Mouse (Mus musculus): ENCODE data around the gene Slc26a3. TPM values are rescaled to one million over a fixed set of nuclear protein-coding genes. Genes with fewer than 3 reads are reported as not detected.

Gene Slc26a3
- polyA plus RNA-seq, 1 experiment from 2014 or later = 61.6 TPM

DNA sequence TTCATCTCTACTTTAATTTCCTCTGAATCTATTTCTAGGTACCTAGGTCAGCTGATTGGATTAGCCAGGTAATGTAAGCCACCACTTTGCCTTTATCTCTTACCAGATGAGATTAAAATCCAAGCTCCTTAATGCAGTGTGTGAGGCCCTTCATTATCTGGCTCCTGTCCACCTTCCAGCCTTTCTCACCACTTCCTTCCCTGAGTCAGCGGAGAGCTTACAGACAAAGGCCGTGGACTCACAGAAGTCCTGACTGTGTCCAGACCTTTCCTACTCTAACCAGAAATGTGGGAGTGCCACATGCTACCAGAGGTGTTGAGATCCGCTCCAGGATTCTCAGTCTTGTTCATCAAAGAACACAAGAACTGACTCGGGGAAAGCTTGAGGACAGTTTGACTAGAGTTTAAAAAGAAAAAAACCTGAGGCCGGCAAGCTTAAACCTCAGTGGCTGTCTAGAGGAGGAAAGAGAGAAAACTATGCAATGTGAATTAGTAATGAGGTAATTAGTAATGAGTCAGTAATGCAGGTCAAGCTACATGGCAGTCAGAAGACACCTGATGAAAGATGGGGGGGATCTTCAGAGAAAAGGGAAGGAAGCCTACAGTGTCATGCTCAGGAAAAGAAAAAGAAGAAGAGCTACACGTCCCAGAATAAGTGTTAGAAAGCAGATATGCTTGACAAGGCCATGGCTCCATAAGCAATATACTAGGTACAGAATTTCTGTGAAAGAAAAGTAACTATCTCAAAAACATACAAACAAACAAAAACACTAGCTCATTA is 123.2 kb downstream of the Slc26a3 start:
- no peaks in the 10 kb centered on the region for H3K36me3 ChIP-seq (ENCODE audit: control insufficient read depth, insufficient read depth)
- H3K9me3 ChIP-seq (ENCODE audit: control insufficient read depth) = no peaks in the 10 kb centered on the region
- no peak overlapping the region for H3K27ac ChIP-seq (ENCODE audit: low read depth, low read length)
- H3K4me3 ChIP-seq (ENCODE audit: low read depth, low read length) = no peak overlapping the region
- H3K4me1 ChIP-seq (replicated peaks; ENCODE audit: control insufficient read depth, insufficient read depth, low read length) = no peaks in the 10 kb centered on the region
- no peak for ATAC-seq
- no peak overlapping the region for H3K4me2 ChIP-seq (replicated peaks; ENCODE audit: low read depth)
- H3K9ac ChIP-seq (ENCODE audit: low read depth, low read length) = no peak overlapping the region
- H3K27me3 ChIP-seq (replicated peaks; ENCODE audit: control insufficient read depth, insufficient read depth, low read length) = no peaks in the 10 kb centered on the region
- whole genome bisulfite sequencing = 64% methylated on average over 6 of the region's 6 CpGs
- no peak for TF ChIP-seq CTCF (IDR thresholded peaks at IDR 0.05; ENCODE audit: low read depth)

DNA sequence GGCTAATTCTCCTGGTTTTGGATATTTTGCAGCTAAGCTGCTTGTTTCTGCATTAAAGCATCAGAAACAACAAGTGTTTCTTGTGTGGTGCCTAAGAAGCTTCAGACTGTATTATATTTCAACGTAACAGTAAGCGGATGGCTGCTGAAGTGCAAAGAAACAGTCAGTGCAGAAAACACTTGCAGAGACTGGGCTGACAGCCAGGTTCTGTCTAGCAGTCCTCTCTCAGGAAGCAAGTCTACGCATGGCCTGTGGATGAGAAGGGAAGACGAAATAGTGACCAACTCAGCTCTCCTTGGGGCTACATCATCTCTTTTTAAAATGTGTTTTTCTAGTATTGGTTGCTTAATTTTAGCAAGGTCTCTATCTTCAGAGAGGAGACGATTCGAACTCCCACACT is 129.4 kb downstream of the Slc26a3 start:
- Histone ChIP-seq H3K4me1 (replicated peaks; ENCODE audit: control insufficient read depth, insufficient read depth, low read length) (no peaks in the 10 kb centered on the region), H3K9me3 (ENCODE audit: control insufficient read depth) (no peaks in the 10 kb centered on the region), H3K27ac (ENCODE audit: low read depth, low read length) (no peak overlapping the region), H3K9ac (ENCODE audit: low read depth, low read length) (no peak overlapping the region), H3K36me3 (ENCODE audit: control insufficient read depth, insufficient read depth) (no peaks in the 10 kb centered on the region), H3K27me3 (replicated peaks; ENCODE audit: control insufficient read depth, insufficient read depth, low read length) (no peaks in the 10 kb centered on the region), H3K4me3 (ENCODE audit: low read depth, low read length) (no peak overlapping the region), H3K4me2 (replicated peaks; ENCODE audit: low read depth) (no peak overlapping the region)
- 70% methylated on average over 6 of the region's 6 CpGs for WGBS
- no peak for ATAC-seq
- TF ChIP-seq CTCF (IDR thresholded peaks at IDR 0.05; ENCODE audit: low read depth) = no peak

DNA sequence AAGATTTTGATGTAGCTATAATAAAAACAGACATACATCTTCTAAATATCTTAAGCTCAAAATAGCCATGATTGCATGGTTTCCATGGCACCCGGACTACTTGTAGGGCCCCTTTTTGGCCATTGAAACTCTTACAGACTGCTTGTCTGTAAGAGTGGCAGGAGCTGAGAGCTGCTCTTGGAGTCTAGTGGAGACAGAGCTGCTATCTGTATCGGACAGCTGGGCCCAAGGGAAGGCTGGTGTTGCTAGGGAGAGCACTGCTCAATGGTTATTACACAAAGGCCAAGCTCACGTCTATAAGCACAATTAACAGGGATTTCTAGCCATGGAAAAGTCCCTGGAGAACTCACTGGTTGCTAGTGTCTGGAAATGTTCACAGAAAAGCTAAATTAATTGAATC is 130.7 kb downstream of the Slc26a3 start:
- ATAC-seq = no peak
- Histone ChIP-seq H3K4me1 (replicated peaks; ENCODE audit: control insufficient read depth, insufficient read depth, low read length) (no peaks in the 10 kb centered on the region), H3K9ac (ENCODE audit: low read depth, low read length) (no peak overlapping the region), H3K27ac (ENCODE audit: low read depth, low read length) (no peak overlapping the region), H3K36me3 (ENCODE audit: control insufficient read depth, insufficient read depth) (no peaks in the 10 kb centered on the region), H3K4me2 (replicated peaks; ENCODE audit: low read depth) (no peak overlapping the region), H3K4me3 (ENCODE audit: low read depth, low read length) (no peak overlapping the region), H3K27me3 (replicated peaks; ENCODE audit: control insufficient read depth, insufficient read depth, low read length) (no peaks in the 10 kb centered on the region), H3K9me3 (ENCODE audit: control insufficient read depth) (no peaks in the 10 kb centered on the region)
- WGBS = 76% methylated on average over 3 of the region's 3 CpGs
- TF ChIP-seq CTCF (IDR thresholded peaks at IDR 0.05; ENCODE audit: low read depth) = no peak

Other genes with a start within 250 kb of the Slc26a3 start
- not detected in 2 replicates for gene Gm6993, start 150.1 kb upstream of the Slc26a3 start, polyA plus RNA-seq (2015; fragmentation: Nextera tagmentation; extraction: Ambion mirVana)
- gene Lamb1, start 125.6 kb upstream of the Slc26a3 start, polyA plus RNA-seq (2015; fragmentation: Nextera tagmentation; extraction: Ambion mirVana) = 25.8 and 27.5 TPM in 2 replicates
- gene Dld, start 39.4 kb upstream of the Slc26a3 start, polyA plus RNA-seq (2015; fragmentation: Nextera tagmentation; extraction: Ambion mirVana) = 115 and 124 TPM in 2 replicates
- 9.6 TPM in 2 replicates for gene Cbll1, start 108.7 kb downstream of the Slc26a3 start, polyA plus RNA-seq (2015; fragmentation: Nextera tagmentation; extraction: Ambion mirVana)
- 0.16 and 0.27 TPM in 2 replicates for gene Slc26a4, start 169.1 kb downstream of the Slc26a3 start, polyA plus RNA-seq (2015; fragmentation: Nextera tagmentation; extraction: Ambion mirVana)
- gene Bcap29, start 243.8 kb downstream of the Slc26a3 start, polyA plus RNA-seq (2015; fragmentation: Nextera tagmentation; extraction: Ambion mirVana) = 29.6 and 30.0 TPM in 2 replicates

Measured in intestine, postnatal 0 days (tissue).